Mouse (Mus musculus): Measurements from ENCODE around the gene Tmem30c.

DNA sequence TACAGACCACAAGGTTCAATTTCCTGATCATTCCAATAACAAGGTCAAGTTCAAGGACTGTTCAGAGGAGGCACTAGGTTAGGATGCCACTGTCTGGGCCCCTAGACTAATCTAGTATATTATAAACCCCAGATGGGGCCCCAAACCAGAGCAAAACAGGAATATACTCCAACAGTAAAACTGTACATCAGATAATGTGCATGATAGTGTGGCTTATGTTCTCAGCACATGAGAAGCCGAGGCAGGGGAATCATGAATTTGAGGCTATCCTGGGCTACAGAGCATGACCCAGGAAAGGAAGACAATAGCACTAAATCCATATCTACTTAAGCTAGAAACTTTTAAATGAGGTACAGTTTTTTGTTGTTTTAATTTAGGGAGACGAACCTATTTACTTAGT is 19.5 kb upstream of the Tmem30c start:
- TF ChIP-seq CTCF (IDR thresholded peaks at IDR 0.05; ENCODE audit: low read depth, low read length) (no peak), POLR2A (IDR thresholded peaks at IDR 0.05; ENCODE audit: insufficient read depth, low read length) (no peak), EP300 (IDR thresholded peaks at IDR 0.05; ENCODE audit: insufficient read depth, low read depth, low read length) (no peak)

Measured in ES-Bruce4 (cell line).